Mouse (Mus musculus): ENCODE data around the gene Ccni. TPM values are rescaled to one million over a fixed set of nuclear protein-coding genes. Genes with fewer than 3 reads are reported as not detected.

Gene Ccni
- 79.2 and 91.2 TPM in 2 replicates for polyA plus RNA-seq (2015; fragmentation: Nextera tagmentation; extraction: Ambion mirVana)

DNA sequence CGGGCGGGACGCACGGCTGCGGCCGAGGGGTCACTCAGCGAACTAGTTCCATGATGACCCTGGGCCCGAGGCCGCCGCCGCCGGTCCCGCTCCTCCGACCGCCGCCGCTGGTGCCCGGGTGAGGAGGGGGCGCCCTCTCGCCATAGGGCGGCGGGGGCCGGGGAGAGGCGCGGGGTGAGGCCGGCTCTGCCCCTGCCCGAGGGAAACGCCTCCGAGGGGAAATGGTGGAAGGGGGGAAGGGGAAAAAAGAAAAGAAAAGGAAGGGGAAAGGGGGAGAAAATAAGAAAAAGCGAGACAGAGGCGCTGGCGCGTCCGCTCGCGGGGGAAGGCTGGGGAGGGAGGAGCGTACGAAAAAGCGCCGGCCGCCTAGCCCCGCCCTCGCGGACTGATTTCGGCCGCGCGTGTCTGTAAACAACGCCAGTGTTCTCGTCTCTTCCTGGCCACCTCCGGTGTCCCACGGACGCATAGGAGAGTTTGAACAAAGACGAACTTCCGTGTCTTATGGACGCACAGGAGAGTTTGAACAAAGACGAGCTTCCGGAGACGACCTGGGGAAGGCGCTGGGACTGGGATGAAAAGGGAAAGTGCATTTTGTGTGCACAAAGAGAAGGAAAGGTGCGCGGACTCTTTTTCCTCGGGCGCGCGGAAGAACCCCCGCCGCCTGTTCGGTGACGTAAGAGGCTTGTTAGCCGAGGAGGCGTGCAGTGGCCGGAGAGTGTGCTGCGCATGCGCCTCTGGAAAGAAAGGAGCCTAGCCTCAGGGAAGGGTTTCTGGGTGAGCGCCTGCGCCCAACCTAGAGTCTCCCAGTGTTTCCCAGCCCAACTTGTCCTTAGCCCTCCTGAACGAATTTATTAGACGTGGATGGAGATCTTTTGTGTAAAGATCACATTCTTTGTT is at the start of gene Ccni, which contains the start of gene 2010109A12Rik:
TSS of gene Ccni (minus strand) at position 387 of the 897 bp plus-strand sequence.
TSS of gene 2010109A12Rik (plus strand) at position 410 of the 897 bp plus-strand sequence.
- H3K27ac ChIP-seq: peak within 1 kb of the TSS; percentile 91
- peak within 1 kb of the TSS; percentile 69 for H3K4me2 ChIP-seq (replicated peaks)
- H3K9me3 ChIP-seq: no peaks in the 10 kb centered on the region
- no peaks in the 10 kb centered on the region for H3K36me3 ChIP-seq
- under 1% methylated on average over 79 of the region's 79 CpGs for WGBS
- H3K9ac ChIP-seq: peak within 1 kb of the TSS; percentile 96
- peak; percentile 98 for ATAC-seq
- H3K27me3 ChIP-seq (replicated peaks): no peaks in the 10 kb centered on the region
- H3K4me1 ChIP-seq (replicated peaks): no peaks in the 10 kb centered on the region
- peak within 1 kb of the TSS; percentile 88 for H3K4me3 ChIP-seq (replicated peaks)

DNA sequence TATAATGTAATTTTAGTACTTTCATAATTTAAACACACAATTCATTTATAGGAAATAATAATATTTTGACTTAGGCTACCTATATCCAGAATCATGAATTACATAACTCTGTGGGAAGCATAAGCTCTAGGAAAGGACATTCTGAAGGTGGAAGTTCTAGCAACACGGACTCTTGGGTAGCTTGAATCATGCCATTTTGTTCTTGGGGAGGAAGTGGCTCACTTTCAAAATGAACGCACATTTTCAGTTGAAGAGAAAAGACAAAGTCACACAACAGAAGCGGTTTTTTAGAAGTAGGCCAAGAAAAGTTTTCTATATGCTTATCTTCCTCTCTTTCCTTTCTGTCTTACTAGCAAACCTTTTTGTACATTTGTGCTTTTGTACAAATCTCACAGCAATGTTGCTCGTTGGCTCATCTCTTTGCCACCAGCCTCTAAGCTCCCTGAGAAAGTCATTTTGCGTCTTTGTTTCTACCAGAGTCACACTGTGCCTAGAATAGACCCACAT is 49.5 kb upstream of the Ccni start:
- no peak overlapping the region for H3K27ac ChIP-seq
- H3K4me3 ChIP-seq (replicated peaks): no peak overlapping the region
- 85% methylated on average over 5 of the region's 5 CpGs for WGBS
- no peaks in the 10 kb centered on the region for H3K27me3 ChIP-seq (replicated peaks)
- H3K4me2 ChIP-seq (replicated peaks): no peak overlapping the region
- no peaks in the 10 kb centered on the region for H3K4me1 ChIP-seq (replicated peaks)
- H3K9me3 ChIP-seq: no peaks in the 10 kb centered on the region
- no peaks in the 10 kb centered on the region for H3K36me3 ChIP-seq
- no peak for ATAC-seq
- H3K9ac ChIP-seq: no peak overlapping the region

DNA sequence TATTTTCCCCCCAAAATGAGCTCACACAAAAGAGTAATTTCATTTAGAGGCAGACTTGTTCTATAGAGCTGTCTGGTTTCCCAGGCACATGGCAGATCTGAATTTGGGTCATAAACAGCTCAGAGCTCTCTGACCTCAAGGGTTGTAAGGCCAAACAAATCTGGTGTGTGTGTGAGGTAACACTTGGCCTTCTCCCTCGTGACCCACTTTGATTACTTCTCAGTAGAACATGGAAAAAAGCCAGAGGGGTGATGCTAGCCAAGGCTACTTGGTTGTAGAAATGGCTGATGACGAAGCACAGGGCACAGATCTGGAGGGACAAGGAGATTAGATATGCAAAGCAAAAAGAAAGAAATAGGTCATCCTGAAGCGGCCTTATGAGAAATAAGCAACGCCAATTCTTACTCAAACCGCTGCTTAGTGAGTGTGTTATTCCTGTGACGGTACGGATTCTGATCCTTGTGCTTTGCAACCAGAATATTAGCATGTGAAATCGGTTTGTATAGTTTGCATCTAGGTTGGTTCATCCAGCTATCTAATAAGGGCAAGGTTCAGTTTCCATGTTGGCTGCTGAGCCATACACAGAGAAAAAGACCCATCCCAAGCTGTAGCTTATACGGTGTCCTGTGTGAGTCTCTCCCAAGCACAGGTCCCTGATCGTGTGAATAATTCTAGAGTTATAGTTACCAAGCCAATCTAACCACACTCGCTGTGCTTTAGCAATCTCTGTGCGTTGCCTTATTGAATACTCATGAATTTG is 44.9 kb upstream of the Ccni start:
- Histone ChIP-seq H3K27me3 (replicated peaks) (no peaks in the 10 kb centered on the region), H3K4me3 (replicated peaks) (no peak overlapping the region), H3K9me3 (no peaks in the 10 kb centered on the region), H3K27ac (no peak overlapping the region), H3K9ac (no peak overlapping the region), H3K36me3 (no peaks in the 10 kb centered on the region), H3K4me2 (replicated peaks) (no peak overlapping the region), H3K4me1 (replicated peaks) (no peaks in the 10 kb centered on the region)
- no peak for ATAC-seq
- WGBS: 72% methylated on average over 12 of the region's 12 CpGs

DNA sequence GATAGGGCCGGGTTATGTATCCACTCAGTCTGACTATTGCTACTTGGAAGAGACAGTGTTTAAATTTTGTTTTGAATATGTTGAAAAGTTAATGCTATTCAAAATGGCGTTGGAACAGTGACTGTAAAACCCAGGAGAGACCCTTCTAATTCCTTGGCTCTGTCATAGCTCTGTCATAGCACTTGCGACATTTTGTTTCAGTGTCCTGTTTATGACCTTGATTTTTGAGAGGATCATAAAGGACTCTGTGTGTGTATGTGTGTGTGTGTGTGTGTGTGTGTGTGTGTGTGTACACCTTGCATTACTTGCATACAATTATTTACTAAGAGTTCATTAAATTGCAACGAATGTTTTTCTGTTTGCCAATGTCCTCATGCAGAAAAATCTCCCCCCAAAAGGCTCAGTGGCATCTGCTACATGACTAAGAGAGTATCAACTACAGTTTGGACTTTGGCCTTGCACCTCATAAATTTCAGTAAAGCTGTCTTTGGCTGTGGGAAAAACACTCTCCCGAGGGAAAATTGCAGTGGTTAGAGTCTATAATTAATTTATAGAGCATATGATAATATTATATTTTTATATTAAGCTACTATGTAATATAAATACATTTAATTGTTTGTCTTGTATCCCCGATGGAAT is 43.8 kb upstream of the Ccni start:
- Histone ChIP-seq H3K36me3 (no peaks in the 10 kb centered on the region), H3K9me3 (no peaks in the 10 kb centered on the region), H3K27me3 (replicated peaks) (no peaks in the 10 kb centered on the region), H3K4me1 (replicated peaks) (no peaks in the 10 kb centered on the region), H3K27ac (no peak overlapping the region), H3K9ac (no peak overlapping the region), H3K4me3 (replicated peaks) (no peak overlapping the region), H3K4me2 (replicated peaks) (no peak overlapping the region)
- 63% methylated on average over 6 of the region's 6 CpGs for WGBS
- ATAC-seq: peak; percentile 65

DNA sequence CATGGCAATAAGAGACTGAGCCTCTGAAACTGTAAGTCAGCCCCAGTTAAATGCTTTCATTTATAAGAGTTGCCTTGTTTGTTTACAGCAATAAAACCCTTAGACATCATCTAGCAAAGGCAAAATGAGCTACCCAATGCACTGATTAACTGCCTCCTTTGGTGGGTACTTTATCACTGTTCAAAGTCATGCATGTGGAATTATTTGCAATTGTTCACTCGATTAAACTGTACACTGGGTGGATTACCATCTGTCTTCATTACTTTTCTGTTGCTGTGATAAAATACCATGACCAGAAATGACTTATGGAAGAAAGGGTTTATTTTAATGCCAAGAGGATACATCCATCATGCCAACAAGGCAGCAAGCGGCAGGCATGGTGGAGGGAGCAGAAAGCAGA is 39.0 kb upstream of the Ccni start:
- no peaks in the 10 kb centered on the region for H3K27me3 ChIP-seq (replicated peaks)
- ATAC-seq: no peak
- no peaks in the 10 kb centered on the region for H3K36me3 ChIP-seq
- no peaks in the 10 kb centered on the region for H3K4me1 ChIP-seq (replicated peaks)
- 73% methylated on average over 2 of the region's 2 CpGs for WGBS
- H3K4me2 ChIP-seq (replicated peaks): no peak overlapping the region
- no peak overlapping the region for H3K4me3 ChIP-seq (replicated peaks)
- H3K27ac ChIP-seq: no peak overlapping the region
- H3K9me3 ChIP-seq: no peaks in the 10 kb centered on the region
- no peak overlapping the region for H3K9ac ChIP-seq

DNA sequence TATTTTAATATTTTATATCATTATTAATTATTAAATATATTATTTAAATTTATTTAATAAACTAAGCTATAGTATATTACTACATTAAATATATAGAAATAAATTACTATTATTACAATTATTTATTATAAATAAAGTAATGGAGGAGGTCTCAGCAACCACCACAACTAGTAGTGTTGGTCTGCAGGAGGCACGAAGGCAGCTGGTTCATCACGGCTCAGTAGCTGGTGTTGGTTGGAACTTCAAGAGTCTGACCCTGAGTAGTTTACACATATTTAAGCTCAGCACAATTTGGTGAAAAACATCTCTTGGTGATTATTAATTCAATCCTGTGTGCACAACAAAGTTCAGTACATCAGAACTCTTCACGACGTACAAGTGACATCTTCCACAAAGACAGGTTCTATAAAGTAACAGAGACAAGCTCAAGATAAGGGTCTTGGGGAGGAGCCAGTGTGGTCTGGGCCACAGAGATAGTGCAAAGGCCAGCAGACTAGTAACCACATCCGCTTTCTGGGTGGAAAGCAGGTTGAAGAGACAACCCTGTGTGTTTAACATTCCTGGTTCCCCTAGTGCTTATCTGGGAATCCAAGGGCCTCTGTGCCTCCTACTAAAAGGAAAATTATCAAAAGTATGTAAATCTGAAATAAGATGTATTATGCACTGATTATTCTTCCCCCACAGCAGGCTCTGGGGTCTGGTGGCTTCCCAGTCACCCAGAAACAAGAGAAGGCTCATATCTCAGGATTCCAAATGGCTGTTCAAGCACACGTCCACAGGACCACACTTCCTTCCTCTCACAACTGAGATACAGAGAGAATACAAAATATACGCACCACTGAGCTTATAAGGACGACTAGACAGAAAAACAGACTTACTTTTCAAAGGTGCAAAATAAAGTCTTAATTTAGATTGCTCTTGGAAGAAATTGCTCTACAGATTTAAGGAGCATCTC is 33.6 kb upstream of the Ccni start:
- H3K36me3 ChIP-seq: no peaks in the 10 kb centered on the region
- no peaks in the 10 kb centered on the region for H3K9me3 ChIP-seq
- H3K4me1 ChIP-seq (replicated peaks): no peaks in the 10 kb centered on the region
- ATAC-seq: peak; percentile 53; the same call in 1 of the 2 replicates
- H3K27ac ChIP-seq: no peak overlapping the region
- 75% methylated on average over 8 of the region's 8 CpGs for WGBS
- H3K27me3 ChIP-seq (replicated peaks): no peaks in the 10 kb centered on the region
- no peak overlapping the region for H3K4me3 ChIP-seq (replicated peaks)
- no peak overlapping the region for H3K9ac ChIP-seq
- H3K4me2 ChIP-seq (replicated peaks): no peak overlapping the region

DNA sequence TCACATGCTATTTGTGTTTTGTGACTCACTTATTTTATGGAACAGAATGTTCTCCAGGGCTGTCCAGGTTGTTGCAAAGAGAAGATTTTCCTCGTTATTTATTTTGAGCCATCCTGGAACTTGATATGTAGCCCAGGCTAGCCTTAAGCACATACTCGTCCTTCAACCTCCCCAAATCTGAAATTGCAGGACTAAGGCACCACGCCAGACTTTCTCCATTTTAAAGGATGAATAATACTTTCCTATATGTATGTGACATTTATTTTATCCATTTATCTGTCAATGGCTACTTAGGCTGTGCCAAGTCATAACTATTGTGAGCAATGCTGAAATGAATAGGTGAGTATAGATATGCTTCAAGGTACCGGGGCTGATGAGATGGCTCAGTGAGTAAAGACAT is 30.2 kb upstream of the Ccni start:
- Histone ChIP-seq H3K4me1 (replicated peaks) (no peaks in the 10 kb centered on the region), H3K27ac (no peak overlapping the region), H3K9me3 (no peaks in the 10 kb centered on the region), H3K4me3 (replicated peaks) (no peak overlapping the region), H3K4me2 (replicated peaks) (no peak overlapping the region), H3K36me3 (no peaks in the 10 kb centered on the region), H3K9ac (no peak overlapping the region), H3K27me3 (replicated peaks) (no peaks in the 10 kb centered on the region)
- ATAC-seq: no peak
- 81% methylated on average over 4 of the region's 4 CpGs for WGBS

DNA sequence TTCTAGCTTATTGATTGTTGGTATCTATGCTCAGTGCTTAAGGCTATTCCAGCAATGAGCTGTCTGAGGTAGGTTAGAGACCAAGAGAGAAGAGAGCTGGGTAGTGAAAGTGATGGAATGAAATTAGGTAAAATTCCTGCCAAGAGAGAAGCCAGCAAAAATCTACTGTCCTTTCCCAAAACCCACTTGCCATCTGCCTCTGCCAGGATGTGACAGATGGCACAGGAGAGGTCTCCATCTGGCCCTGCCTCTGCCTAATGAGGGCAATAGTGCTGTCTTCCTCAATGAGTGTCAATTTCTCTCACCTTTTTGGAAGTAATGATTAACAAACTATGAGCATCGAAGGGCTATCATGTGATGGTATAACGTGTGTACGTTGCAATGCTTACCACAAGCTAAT is 29.6 kb upstream of the Ccni start:
- ATAC-seq: no peak
- WGBS: 85% methylated on average over 3 of the region's 3 CpGs
- H3K27ac ChIP-seq: no peak overlapping the region
- no peaks in the 10 kb centered on the region for H3K4me1 ChIP-seq (replicated peaks)
- H3K9ac ChIP-seq: no peak overlapping the region
- H3K4me2 ChIP-seq (replicated peaks): no peak overlapping the region
- no peaks in the 10 kb centered on the region for H3K36me3 ChIP-seq
- no peak overlapping the region for H3K4me3 ChIP-seq (replicated peaks)
- H3K27me3 ChIP-seq (replicated peaks): no peaks in the 10 kb centered on the region
- H3K9me3 ChIP-seq: no peaks in the 10 kb centered on the region

DNA sequence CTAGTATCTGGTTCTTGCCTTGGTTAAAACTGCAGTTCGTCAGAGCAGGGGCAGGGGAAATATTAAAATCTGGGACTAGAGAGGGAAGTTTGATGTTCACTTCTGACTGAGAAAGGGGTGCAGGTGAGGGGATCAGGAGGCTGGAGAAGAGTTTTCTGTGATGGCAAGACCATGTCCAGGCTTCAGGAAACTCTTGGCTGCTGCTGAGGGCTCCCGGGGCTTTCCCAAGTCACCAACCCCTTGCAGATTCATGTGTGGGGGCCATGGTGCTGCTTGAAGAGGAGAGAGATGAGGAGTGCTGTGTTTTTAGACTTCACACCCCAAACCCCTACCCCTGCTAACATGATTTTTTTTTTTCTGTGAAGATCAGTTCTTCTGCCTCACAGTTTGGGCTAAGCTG is 28.3 kb upstream of the Ccni start:
- no peak overlapping the region for H3K4me3 ChIP-seq (replicated peaks)
- 80% methylated on average over 2 of the region's 2 CpGs for WGBS
- no peaks in the 10 kb centered on the region for H3K4me1 ChIP-seq (replicated peaks)
- H3K36me3 ChIP-seq: no peaks in the 10 kb centered on the region
- no peaks in the 10 kb centered on the region for H3K9me3 ChIP-seq
- H3K9ac ChIP-seq: no peak overlapping the region
- ATAC-seq: no peak
- no peaks in the 10 kb centered on the region for H3K27me3 ChIP-seq (replicated peaks)
- H3K4me2 ChIP-seq (replicated peaks): no peak overlapping the region
- no peak overlapping the region for H3K27ac ChIP-seq

DNA sequence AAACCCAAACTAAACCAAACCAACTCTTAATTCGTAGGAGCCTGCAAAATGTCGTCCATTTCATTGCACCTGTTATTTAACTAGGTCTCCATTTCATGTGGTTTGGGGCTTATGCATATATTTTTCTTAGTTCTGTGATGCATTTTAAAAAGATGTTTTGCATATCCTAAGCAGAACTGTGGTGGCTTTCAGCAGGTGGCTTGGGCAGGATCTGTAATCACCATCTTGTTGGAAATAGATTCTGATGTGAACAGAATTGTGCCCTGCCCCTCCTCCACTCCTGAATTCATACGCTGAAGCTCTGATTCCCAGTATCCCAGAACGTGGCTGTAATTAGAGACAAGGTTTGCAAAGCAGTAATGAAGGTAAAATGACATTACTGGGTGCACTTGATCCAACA is 27.8 kb upstream of the Ccni start:
- H3K27me3 ChIP-seq (replicated peaks): no peaks in the 10 kb centered on the region
- no peaks in the 10 kb centered on the region for H3K36me3 ChIP-seq
- no peak overlapping the region for H3K4me3 ChIP-seq (replicated peaks)
- 66% methylated on average over 4 of the region's 4 CpGs for WGBS
- no peak overlapping the region for H3K9ac ChIP-seq
- no peak for ATAC-seq
- H3K27ac ChIP-seq: no peak overlapping the region
- H3K4me1 ChIP-seq (replicated peaks): no peaks in the 10 kb centered on the region
- no peak overlapping the region for H3K4me2 ChIP-seq (replicated peaks)
- H3K9me3 ChIP-seq: no peaks in the 10 kb centered on the region

DNA sequence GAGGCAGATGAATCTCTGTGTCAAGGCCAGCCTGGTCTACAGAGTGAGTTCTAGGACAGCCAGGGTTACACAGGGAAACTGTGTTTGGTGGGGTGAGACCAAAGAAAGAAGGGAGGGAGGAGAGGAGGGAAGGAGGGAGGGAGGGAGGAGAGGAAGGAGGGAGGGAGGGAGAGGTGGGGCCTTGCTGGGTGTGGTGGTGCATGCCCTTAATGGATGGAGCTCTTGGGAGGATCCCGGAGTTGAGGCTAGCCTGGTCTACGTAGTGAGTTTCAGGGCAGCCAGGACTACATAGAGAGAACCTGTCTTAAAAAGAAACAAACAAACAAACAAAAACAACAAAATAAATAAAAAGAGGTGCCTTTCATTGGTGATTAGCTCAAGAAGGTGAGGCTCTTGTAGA is 26.5 kb upstream of the Ccni start:
- Histone ChIP-seq H3K4me3 (replicated peaks) (no peak overlapping the region), H3K4me2 (replicated peaks) (no peak overlapping the region), H3K9me3 (no peaks in the 10 kb centered on the region), H3K36me3 (no peaks in the 10 kb centered on the region), H3K9ac (no peak overlapping the region), H3K4me1 (replicated peaks) (no peaks in the 10 kb centered on the region), H3K27ac (no peak overlapping the region), H3K27me3 (replicated peaks) (no peaks in the 10 kb centered on the region)
- WGBS: 78% methylated on average over 2 of the region's 2 CpGs
- no peak for ATAC-seq
